Mouse (Mus musculus): Measurements from ENCODE around the gene Ldhal6b. TPM values are rescaled to one million over a fixed set of nuclear protein-coding genes. Genes with fewer than 3 reads are reported as not detected.

Ldhal6b gene
- polyA plus RNA-seq, 1 experiment from 2014 or later = not detected

DNA sequence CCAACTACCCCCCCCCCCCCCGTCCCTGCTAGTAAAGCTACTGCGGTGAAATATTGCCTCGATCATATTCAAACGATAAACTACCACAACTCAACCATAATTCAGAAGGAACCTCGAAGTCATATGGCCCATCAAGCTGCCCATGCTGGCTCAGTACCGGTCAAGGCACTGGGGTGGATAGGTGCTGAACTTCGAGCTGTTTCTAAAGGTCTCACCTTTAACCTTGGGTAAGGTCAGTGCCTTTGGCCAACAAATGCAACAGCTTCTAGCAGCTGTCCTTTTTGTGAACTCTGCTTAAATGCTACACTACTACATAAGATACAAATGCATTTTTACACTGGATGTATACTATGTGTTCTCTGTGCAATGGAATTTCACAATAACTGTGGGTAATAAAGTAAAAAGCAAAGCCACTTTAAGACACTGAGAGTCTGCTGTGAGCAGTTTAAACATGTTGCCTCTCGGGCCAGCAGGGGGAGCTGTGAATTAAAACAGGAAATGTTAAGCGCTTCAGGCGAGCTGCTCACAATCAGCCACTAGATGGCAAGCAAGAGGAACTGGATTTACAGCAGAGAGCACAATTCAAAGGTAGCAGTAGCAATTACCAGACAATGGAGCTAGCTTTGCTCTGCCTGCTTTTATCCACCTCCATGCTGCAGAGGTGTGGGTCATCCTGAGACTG is 10.7 kb upstream of the Ldhal6b start:
- Histone ChIP-seq H3K27me3 (no peaks in the 10 kb centered on the region), H3K4me1 (no peaks in the 10 kb centered on the region), H3K4me3 (no peak overlapping the region), H3K4me2 (no peak overlapping the region), H3K9ac (no peak overlapping the region), H3K9me3 (no peaks in the 10 kb centered on the region), H3K27ac (no peak overlapping the region), H3K36me3 (peaks cover 22% of the 10 kb centered on the region)
- 56% methylated on average over 10 of the region's 10 CpGs for WGBS
- ATAC-seq (ENCODE audit: borderline replicate concordance, extremely low read depth, low FRiP score, low TSS enrichment) = peak; percentile 62; the same call in 1 of the 2 replicates

- H3K27me3 ChIP-seq = no peaks in the 10 kb centered on the region
- no peak overlapping the region for H3K4me3 ChIP-seq
- no peak for ATAC-seq (ENCODE audit: borderline replicate concordance, extremely low read depth, low FRiP score, low TSS enrichment)
- H3K4me1 ChIP-seq = no peaks in the 10 kb centered on the region
- no peak overlapping the region for H3K4me2 ChIP-seq
- 35% methylated on average over 3 of the region's 3 CpGs for WGBS
- no peaks in the 10 kb centered on the region for H3K9me3 ChIP-seq
- H3K9ac ChIP-seq = no peak overlapping the region
- H3K27ac ChIP-seq = no peak overlapping the region
- peaks cover 2% of the 10 kb centered on the region; the same call in 1 of the 2 replicates for H3K36me3 ChIP-seq
Observed at GRCm38 (mm10) chr17:5425204-5425603, 6.6 kb upstream of the Ldhal6b start.

DNA sequence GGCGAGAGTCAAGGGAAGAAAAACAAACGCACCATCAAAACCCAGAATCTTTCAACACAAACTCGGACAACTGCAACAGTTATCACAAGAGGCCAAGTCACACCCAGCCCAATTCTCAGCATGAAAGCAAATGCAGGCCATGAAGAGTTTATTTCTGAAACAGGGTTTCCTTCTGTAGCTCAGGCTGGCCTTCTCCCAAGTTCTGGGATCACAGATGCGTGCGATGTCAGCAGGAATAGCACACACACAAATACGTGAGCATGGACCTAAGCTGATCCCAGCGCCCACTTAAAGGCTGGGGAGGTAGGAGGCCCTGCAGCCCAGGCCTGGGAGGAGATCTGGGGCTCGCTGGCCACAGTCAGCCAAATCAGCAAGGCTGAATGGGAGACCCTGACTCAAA is 5.6 kb upstream of the Ldhal6b start:
- Histone ChIP-seq H3K9ac (no peak overlapping the region), H3K27me3 (no peaks in the 10 kb centered on the region), H3K27ac (no peak overlapping the region), H3K4me1 (no peaks in the 10 kb centered on the region), H3K4me2 (no peak overlapping the region), H3K9me3 (no peaks in the 10 kb centered on the region), H3K4me3 (no peak overlapping the region), H3K36me3 (peaks cover 10% of the 10 kb centered on the region; the same call in 1 of the 2 replicates)
- WGBS = 80% methylated on average over 8 of the region's 8 CpGs
- no peak for ATAC-seq (ENCODE audit: borderline replicate concordance, extremely low read depth, low FRiP score, low TSS enrichment)

GRCm38 (mm10) chr17:5421835-5422234 is 3.3 kb upstream of the Ldhal6b start:
- Histone ChIP-seq H3K27me3 (no peaks in the 10 kb centered on the region), H3K4me3 (no peak overlapping the region), H3K4me2 (no peak overlapping the region), H3K9ac (no peak overlapping the region), H3K4me1 (no peaks in the 10 kb centered on the region), H3K36me3 (peaks cover 26% of the 10 kb centered on the region), H3K9me3 (no peaks in the 10 kb centered on the region), H3K27ac (no peak overlapping the region)
- 35% methylated on average over 4 of the region's 4 CpGs for WGBS
- 0 out of 2 replicates have a peak, but pooled peaks have one; percentile 46 for ATAC-seq (ENCODE audit: borderline replicate concordance, extremely low read depth, low FRiP score, low TSS enrichment)

- H3K4me1 ChIP-seq = no peaks in the 10 kb centered on the region
- no peak overlapping the region for H3K9ac ChIP-seq
- ATAC-seq (ENCODE audit: borderline replicate concordance, extremely low read depth, low FRiP score, low TSS enrichment) = no peak
- no peaks in the 10 kb centered on the region for H3K27me3 ChIP-seq
- peaks cover 26% of the 10 kb centered on the region for H3K36me3 ChIP-seq
- H3K4me2 ChIP-seq = no peak overlapping the region
- H3K27ac ChIP-seq = no peak overlapping the region
- no peaks in the 10 kb centered on the region for H3K9me3 ChIP-seq
- 58% methylated on average over 6 of the region's 6 CpGs for WGBS
- no peak overlapping the region for H3K4me3 ChIP-seq
Observed at GRCm38 (mm10) chr17:5419771-5420518, 1.4 kb upstream of the Ldhal6b start.

DNA sequence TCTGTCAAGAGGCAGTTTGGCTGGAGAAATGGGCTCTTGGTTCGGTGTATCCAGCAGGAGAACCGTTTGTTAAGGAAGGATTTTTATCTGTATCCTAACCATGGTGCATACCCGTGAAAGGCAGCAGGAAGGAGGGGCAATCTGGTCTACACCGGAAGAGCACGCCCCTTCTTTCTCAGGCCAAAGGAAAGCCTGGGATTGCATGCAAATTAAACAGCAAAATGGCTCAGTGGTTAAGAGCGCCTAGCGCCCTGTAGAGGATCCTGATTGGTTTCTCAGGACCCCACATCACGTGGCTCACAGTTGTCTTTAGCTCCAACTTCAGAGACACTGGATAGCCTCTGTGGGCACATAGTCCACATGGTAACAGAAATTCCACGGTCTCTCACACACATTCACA is 489 bp upstream of the Ldhal6b start:
- no peak overlapping the region for H3K9ac ChIP-seq
- H3K36me3 ChIP-seq = peaks cover 26% of the 10 kb centered on the region
- WGBS = 79% methylated on average over 9 of the region's 9 CpGs
- H3K27me3 ChIP-seq = no peaks in the 10 kb centered on the region
- no peaks in the 10 kb centered on the region for H3K9me3 ChIP-seq
- no peak overlapping the region for H3K27ac ChIP-seq
- no peak overlapping the region for H3K4me3 ChIP-seq
- no peak overlapping the region for H3K4me2 ChIP-seq
- H3K4me1 ChIP-seq = no peaks in the 10 kb centered on the region
- ATAC-seq (ENCODE audit: borderline replicate concordance, extremely low read depth, low FRiP score, low TSS enrichment) = no peak

DNA sequence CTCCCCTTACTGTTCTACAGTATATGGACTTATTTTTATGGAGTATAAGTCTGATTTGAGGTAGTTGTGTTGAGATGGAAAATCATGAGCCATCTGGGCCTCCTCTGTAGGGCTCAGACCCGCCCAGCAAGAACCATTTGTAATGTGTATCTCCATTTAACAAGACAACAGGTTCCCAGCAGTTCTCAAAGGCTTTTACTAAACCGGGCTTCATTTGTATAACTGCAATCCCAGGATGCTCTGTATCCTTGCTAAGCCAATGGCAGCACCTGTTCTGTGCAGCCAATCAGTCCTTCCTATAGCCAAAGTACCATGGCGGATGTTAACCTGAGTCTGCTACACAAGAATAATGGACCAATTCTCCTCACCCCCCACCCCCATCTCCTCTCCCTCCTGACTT is 2.0 kb downstream of the Ldhal6b start:
- H3K4me3 ChIP-seq = no peak overlapping the region
- H3K27ac ChIP-seq = no peak overlapping the region
- no peak overlapping the region for H3K9ac ChIP-seq
- no peaks in the 10 kb centered on the region for H3K9me3 ChIP-seq
- no peak for ATAC-seq (ENCODE audit: borderline replicate concordance, extremely low read depth, low FRiP score, low TSS enrichment)
- WGBS = 90% methylated on average over 3 of the region's 3 CpGs
- H3K4me1 ChIP-seq = no peaks in the 10 kb centered on the region
- H3K36me3 ChIP-seq = peaks cover 26% of the 10 kb centered on the region
- no peak overlapping the region for H3K4me2 ChIP-seq
- no peaks in the 10 kb centered on the region for H3K27me3 ChIP-seq

- no peak overlapping the region for H3K27ac ChIP-seq
- H3K9ac ChIP-seq = no peak overlapping the region
- H3K9me3 ChIP-seq = no peaks in the 10 kb centered on the region
- WGBS = 79% methylated on average over 3 of the region's 3 CpGs
- no peak for ATAC-seq (ENCODE audit: borderline replicate concordance, extremely low read depth, low FRiP score, low TSS enrichment)
- H3K4me1 ChIP-seq = no peaks in the 10 kb centered on the region
- H3K4me2 ChIP-seq = no peak overlapping the region
- no peaks in the 10 kb centered on the region for H3K27me3 ChIP-seq
- no peak overlapping the region for H3K4me3 ChIP-seq
- H3K36me3 ChIP-seq = peaks cover 24% of the 10 kb centered on the region
Observed at GRCm38 (mm10) chr17:5414041-5414440, 4.5 kb downstream of the Ldhal6b start.

- WGBS = 69% methylated on average over 13 of the region's 13 CpGs
- no peak overlapping the region for H3K27ac ChIP-seq
- H3K9ac ChIP-seq = no peak overlapping the region
- H3K4me1 ChIP-seq = no peaks in the 10 kb centered on the region
- ATAC-seq (ENCODE audit: borderline replicate concordance, extremely low read depth, low FRiP score, low TSS enrichment) = no peak
- H3K27me3 ChIP-seq = no peaks in the 10 kb centered on the region
- peaks cover 22% of the 10 kb centered on the region for H3K36me3 ChIP-seq
- no peak overlapping the region for H3K4me2 ChIP-seq
- no peak overlapping the region for H3K4me3 ChIP-seq
- H3K9me3 ChIP-seq = no peaks in the 10 kb centered on the region
Observed at GRCm38 (mm10) chr17:5413350-5413749, 5.2 kb downstream of the Ldhal6b start.

DNA sequence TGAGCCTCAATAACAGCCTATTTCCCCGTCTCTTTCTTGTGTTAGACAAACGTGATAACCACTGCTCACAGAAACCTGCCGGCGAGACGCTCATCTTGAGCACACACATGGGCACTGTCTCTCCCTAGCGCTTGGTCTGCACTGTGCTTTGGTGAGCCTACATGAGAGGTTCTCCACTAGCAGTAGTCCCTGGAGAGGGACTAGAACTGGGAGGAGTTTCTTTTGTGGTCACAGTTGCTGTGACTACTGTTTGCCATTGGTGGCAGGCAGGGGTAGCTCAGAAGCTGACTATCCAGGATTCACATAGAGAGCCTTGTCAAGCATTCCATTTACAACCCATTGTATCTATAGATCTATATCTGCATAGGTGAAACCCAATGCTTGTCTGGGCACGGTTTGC is 5.8 kb downstream of the Ldhal6b start:
- Histone ChIP-seq H3K36me3 (peaks cover 17% of the 10 kb centered on the region), H3K4me1 (no peaks in the 10 kb centered on the region), H3K27ac (no peak overlapping the region), H3K9me3 (no peaks in the 10 kb centered on the region), H3K9ac (no peak overlapping the region), H3K27me3 (no peaks in the 10 kb centered on the region), H3K4me2 (no peak overlapping the region), H3K4me3 (no peak overlapping the region)
- no peak for ATAC-seq (ENCODE audit: borderline replicate concordance, extremely low read depth, low FRiP score, low TSS enrichment)
- 77% methylated on average over 7 of the region's 7 CpGs for WGBS

DNA sequence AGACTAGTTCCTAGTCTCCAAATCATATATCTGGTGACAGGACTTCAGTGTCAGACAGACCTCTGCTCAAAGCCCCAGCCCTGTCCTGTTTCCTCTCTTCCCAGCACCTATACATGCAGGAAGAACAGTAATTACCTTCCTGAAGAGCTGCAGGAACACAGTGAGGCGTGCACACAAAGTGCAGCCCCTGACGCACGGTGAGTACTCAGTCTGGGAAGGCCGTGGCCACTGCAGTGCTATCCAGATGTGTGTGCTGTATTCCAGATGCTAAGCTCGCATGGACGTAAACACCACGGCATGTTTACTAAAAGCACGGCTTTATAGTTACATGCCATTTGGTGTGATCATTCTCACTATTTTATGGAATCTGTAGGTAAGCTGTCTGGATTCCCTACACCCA is 6.3 kb downstream of the Ldhal6b start:
- no peaks in the 10 kb centered on the region for H3K27me3 ChIP-seq
- peaks cover 12% of the 10 kb centered on the region for H3K36me3 ChIP-seq
- H3K4me1 ChIP-seq = 0 out of 2 replicates have a peak, but pooled peaks cover 3% of the 10 kb centered on the region
- ATAC-seq (ENCODE audit: borderline replicate concordance, extremely low read depth, low FRiP score, low TSS enrichment) = no peak
- H3K9ac ChIP-seq = no peak overlapping the region
- H3K9me3 ChIP-seq = no peaks in the 10 kb centered on the region
- 90% methylated on average over 8 of the region's 8 CpGs for WGBS
- H3K4me2 ChIP-seq = no peak overlapping the region
- no peak overlapping the region for H3K4me3 ChIP-seq
- H3K27ac ChIP-seq = no peak overlapping the region

- H3K27ac ChIP-seq = no peak overlapping the region
- no peak overlapping the region for H3K4me2 ChIP-seq
- no peak overlapping the region for H3K9ac ChIP-seq
- H3K4me1 ChIP-seq = 0 out of 2 replicates have a peak, but pooled peaks cover 4% of the 10 kb centered on the region
- no peak overlapping the region for H3K4me3 ChIP-seq
- H3K27me3 ChIP-seq = no peaks in the 10 kb centered on the region; the same call in 1 of the 2 replicates
- ATAC-seq (ENCODE audit: borderline replicate concordance, extremely low read depth, low FRiP score, low TSS enrichment) = no peak
- H3K9me3 ChIP-seq = no peaks in the 10 kb centered on the region
- peaks cover 7% of the 10 kb centered on the region for H3K36me3 ChIP-seq
- 89% methylated on average over 17 of the region's 17 CpGs for WGBS
Observed at GRCm38 (mm10) chr17:5411205-5411604, 7.4 kb downstream of the Ldhal6b start.

All from lung, embryonic 15.5 days (tissue).